Mouse (Mus musculus): Measurements from ENCODE around the gene Pigl.

Gene Pigl

DNA sequence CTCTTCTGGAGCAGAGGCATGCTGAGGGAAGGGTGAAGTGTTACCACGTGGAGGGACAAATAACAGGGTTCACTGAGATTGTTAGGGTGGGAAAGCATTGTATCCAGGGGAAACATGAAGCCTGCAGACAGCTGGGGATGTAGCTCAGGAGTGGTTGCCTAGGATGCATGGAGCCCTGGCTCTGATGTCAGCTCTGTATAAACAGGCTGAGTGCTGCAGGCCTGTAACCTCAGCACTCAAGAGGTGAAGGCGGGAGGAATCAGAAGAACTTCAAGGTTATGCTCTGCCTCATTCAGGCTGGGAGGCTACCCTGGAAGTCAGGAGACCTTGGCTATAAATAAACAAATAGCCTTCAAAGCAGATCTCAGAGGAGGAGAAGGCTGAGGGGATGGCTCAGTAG is 60.7 kb downstream of the Pigl start:
- DNase-seq (ENCODE audit: low read depth), result no peak

GRCm38 (mm10) chr11:62522283-62522682 is 64.0 kb downstream of the Pigl start:
- no peak for DNase-seq (ENCODE audit: low read depth)

DNA sequence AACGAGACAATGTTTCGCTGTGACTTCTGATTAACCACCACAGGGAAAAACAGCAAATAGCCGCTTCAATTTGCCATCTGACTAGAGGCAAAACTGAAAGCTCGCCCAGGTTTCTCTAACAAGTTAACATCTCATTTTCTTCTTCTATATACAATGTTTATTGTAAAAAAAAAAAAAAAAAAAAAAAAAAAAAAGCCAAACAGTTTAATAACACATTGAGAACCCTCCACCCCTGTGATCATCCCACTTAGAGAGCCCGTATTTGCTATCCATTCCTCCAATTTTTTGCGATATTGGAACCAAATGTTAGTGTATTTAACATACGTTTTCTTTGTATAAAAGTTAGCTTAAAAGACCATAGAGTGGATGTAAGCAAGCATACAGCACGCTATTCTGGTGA is 78.8 kb downstream of the Pigl start:
- DNase-seq (ENCODE audit: low read depth), result no peak

DNA sequence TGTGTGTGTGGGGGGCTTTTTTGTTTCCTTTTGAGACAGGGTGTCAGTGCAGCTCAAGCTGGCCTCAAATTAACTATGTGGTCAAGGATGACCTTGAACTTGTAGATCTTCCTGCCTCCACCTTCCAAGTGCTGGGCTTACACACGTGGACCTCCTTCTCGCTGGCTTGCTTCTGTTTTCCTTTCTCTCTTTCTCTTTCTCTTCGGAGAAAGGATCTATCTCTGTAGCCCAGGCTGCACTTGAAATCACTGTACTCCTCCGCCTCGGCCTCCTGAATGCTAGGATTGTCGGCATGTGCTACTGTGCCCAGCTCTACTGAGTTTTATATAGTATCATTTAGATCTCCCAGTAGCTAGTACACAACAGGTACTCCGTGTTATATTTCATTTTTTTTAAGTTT is 79.3 kb downstream of the Pigl start:
- DNase-seq (ENCODE audit: low read depth), result no peak

DNA sequence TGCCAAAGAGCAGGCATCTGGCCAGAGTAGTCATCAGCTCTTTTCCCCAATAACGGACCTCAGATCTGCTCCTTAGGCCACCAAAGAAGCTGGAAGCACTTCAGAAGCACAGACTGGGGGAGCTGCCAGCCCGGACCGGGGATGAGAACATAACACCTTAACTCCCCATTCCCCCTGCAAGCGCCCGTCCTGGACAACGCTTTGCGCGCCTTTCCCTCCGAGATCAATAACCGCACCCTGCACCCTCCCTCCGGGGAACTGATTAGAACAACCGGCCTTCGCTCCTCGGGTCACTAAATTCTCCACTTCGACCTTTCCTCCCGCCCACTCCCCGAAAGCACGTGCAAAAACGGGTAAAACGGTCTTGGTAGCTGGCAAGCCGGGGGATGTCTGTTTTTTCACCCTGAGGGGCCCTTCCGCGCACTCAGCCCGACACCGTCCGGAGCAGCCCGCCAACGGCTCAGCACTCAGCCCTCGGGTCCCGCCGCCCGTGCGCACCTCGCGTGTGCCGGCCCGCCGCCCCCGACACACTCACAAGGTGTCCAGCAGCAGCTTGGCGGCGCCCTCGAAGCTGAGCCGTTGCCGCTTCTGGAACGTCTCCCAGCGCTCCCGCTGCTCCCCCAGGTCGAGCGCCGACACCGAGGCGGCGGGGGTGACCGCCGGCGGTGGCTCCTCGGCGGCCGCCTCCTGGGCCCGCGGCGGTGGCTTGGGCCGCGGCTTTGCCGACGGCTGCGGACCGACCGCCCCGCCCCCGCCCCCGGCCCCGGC is 80.2 kb downstream of the Pigl start:
- DNase-seq (ENCODE audit: low read depth), result no peak

GRCm38 (mm10) chr11:62539089-62539890 is 81.0 kb downstream of the Pigl start, which contains the start of gene Cenpv:
Gene Cenpv (minus strand): TSS chr11:62539261.
- no peak for DNase-seq (ENCODE audit: low read depth)

- no peak for DNase-seq (ENCODE audit: low read depth)
Observed at GRCm38 (mm10) chr11:62540167-62540566, 81.9 kb downstream of the Pigl start.

GRCm38 (mm10) chr11:62540969-62541368 is 82.7 kb downstream of the Pigl start:
- DNase-seq (ENCODE audit: low read depth), result no peak

DNA sequence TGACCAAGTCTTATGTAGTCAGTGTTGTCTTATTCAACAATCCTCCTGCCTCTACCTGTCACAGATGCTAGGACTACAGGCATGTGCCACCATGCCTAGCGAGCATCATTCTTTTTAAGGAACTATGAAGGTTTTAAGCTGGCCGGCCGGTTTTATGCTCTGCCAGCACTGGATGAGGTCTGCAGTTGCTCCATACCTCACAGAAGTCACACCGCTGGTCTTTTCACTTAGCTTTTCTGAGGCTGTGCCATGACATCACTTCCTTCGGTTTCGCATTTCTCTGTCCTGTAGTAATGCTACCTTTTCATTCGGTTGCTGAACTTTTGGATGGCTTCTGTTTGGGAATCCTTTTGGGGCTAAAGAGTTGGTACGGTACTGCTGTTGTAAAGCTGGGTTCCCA is 83.3 kb downstream of the Pigl start:
- DNase-seq (ENCODE audit: low read depth), result no peak

GRCm38 (mm10) chr11:62543991-62544390 is 85.7 kb downstream of the Pigl start:
- no peak for DNase-seq (ENCODE audit: low read depth)

DNA sequence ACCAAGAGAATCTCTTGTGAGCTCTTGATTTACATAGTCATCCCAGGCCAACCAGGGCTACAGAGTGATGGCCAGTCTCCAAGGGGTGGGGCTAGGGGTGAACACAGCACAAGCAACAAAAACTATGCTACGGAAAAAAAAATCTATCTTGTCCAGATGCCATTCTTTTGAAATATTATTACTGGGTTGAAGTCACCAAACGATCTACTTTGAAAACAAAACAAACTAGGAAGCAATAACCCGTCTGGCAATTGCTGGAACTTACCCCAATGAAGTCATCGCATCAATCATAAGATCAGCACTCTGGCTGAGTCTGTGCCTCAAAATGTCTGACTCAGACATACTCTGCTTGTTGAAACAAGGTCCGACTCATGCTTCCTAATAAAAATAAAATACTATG is 91.5 kb downstream of the Pigl start:
- no peak for DNase-seq (ENCODE audit: low read depth)

DNA sequence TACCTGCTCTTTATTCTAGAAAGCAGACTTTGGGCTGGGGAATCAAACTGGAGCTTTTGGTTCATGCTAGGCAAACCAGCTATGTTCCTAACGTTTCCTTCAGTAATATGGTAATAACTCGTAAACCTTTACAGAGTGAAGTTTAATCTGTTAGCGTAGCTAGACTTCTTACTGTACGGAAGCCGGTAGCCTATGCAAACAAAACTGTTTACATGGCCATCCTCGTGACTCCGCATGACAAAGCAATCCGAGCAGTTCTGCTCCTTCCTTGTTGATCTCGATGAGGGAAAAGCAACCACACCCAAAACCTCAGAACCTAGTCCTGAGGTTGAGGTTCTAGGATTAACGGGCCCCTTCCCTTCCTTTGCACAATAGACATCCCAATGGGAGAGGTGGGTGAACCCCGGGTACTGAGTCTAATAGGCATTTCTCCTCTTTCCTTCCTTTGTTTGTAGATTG is 92.0 kb downstream of the Pigl start:
- DNase-seq (ENCODE audit: low read depth), result no peak

DNA sequence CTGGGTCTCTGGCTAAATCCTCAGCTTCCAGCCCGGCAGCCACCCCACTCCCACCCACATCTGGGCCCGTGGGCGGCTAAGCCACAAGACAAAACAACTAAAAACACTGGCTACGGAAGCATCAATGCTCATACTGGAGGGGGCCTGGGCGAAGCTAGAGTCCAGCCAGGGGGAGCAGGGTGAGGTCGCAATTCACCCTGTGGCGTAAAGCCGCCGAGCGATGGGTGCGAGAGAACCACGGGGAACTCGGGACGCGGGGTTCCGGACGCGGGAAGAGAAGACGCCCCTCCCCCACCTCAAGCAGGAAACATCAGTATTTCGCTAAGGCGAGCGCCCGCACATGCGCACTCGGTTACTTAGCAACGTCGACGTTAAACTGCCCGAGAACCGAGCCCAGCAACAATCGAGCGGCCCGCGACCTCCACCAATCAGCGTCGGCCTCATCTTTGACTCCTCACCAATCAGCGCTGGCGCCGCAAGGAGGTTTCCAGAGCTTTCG is 92.5 kb downstream of the Pigl start, which contains the start of gene Ubb:
Gene Ubb, plus strand, starts transcription at position 445 of the 499 bp plus-strand sequence.
- peak; percentile 99 for DNase-seq (ENCODE audit: low read depth)

- peak; percentile 77 for DNase-seq (ENCODE audit: low read depth)
Observed at GRCm38 (mm10) chr11:62551226-62552119, 93.2 kb downstream of the Pigl start.

DNA sequence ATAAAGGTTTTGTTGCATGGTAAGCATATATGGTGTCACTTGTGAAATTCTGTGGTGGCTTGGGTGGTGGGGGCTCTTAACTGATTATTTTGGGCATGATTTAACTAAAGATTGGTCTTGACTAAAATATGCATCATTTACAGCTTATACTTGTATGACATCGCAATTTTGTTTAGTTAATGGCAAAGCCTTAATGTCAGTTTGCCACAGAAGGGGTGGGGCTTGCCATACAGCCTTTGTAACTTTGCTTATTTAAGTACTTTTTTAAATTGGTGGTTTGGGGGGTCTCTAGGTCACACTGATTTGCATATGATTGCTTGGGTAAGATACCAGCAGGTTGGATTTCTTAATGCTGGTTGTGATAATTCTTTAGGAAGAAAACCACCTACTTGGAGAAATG is 94.9 kb downstream of the Pigl start:
- no peak for DNase-seq (ENCODE audit: low read depth)

GRCm38 (mm10) chr11:62553633-62554032 is 95.4 kb downstream of the Pigl start:
- DNase-seq (ENCODE audit: low read depth), result no peak

- DNase-seq (ENCODE audit: low read depth), result no peak
Observed at GRCm38 (mm10) chr11:62554163-62554855, 96.0 kb downstream of the Pigl start.

DNA sequence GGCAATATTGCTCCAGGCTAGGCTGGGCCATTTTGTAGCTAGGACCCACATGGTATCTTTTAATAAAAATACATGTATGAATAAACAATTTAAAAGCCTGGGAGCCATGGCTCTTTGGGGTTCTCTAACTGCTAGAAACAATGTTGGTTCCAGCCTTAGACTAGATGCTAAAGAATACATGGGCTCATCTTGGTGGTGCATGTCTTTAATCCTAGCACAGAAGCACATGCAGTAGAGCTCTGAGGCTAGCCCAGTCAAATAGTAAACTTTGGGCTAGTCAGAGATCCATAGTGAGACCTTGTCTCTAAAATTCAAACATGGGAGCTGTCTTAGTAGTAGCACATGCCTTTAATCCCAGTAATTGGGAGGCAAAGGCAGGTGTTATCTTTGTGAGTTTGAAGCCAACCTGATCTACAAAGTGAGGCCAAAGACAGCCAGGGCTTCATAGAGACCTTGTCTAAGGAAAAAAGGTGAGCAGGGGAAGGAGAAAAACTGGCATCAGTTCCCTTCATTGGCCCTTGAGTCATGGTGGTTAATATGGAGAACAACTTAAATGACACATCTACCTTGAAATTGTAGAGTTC is 96.8 kb downstream of the Pigl start:
- DNase-seq (ENCODE audit: low read depth), result no peak

DNA sequence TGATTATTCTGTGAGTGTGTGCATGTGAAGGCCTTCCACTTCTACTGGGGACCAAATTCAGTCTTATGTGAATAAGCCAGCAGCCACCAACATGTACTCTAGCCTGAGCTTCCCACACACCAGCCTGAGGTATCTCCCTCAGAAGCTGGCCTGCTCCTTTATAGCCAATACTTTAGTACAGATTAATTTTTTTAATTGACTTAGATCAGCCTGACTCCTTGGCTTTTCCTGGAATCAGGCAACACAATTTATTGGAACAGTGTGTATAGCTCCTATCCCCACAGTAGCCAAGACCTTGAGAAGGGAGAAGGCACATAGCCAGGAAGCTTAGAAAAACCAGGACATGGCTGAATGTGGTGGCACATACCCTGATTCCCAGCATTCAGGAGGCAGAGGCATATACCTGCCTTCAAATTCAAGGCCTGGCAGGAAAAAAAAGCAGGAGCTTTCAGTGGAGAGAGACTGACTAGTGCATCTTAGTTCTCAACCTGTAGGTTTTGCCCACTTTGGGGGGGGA is 97.7 kb downstream of the Pigl start:
- DNase-seq (ENCODE audit: low read depth), result no peak

GRCm38 (mm10) chr11:62557205-62557604 is 98.9 kb downstream of the Pigl start:
- no peak for DNase-seq (ENCODE audit: low read depth)

DNA sequence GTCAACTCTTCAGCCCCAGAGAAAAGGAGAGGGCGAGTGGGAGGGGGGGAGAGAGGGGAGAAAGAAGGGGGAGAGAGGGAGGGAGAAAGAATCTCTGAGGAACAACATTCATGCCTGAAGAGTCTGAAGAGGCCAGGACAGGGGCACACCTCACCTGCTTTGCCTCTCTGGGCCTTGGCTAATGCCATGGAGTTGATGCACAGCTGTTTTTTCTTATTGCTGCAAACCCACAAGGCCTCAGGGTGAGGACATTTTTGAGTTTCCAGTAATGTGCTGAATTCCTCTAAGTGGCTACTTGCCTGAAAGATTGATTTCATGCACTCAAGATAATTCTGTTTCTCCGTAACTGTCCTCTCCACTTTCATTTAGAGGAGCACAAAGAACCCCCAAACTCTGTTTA is 99.9 kb downstream of the Pigl start:
- no peak for DNase-seq (ENCODE audit: low read depth)

All from c-Kit-positive CD71-negative TER-119-negative erythroid progenitor cells, embryonic 14.5 days (primary cell).